Mouse (Mus musculus): ENCODE measurements around the gene Styx. TPM values are rescaled to one million over a fixed set of nuclear protein-coding genes. Genes with fewer than 3 reads are reported as not detected.

The Styx gene
- polyA plus RNA-seq, 1 experiment from 2014 or later, result 64.0 TPM

- H3K9ac ChIP-seq (ENCODE audit: low read depth, low read length), result no peak overlapping the region
- no peak overlapping the region for H3K27ac ChIP-seq (ENCODE audit: low read length)
- 0 out of 2 replicates have a peak, but pooled peaks cover 3% of the 10 kb centered on the region for H3K4me1 ChIP-seq (ENCODE audit: control insufficient read depth, insufficient read depth, low read length)
- 73% methylated on average over 12 of the region's 12 CpGs for WGBS
- H3K27me3 ChIP-seq (ENCODE audit: control insufficient read depth, insufficient read depth, low read depth, low read length), result no peaks in the 10 kb centered on the region
- no peaks in the 10 kb centered on the region for H3K9me3 ChIP-seq (replicated peaks; ENCODE audit: control insufficient read depth, low read length, poor library complexity, severe bottlenecking)
- ATAC-seq, result no peak
- no peak overlapping the region for H3K4me2 ChIP-seq (ENCODE audit: low read length)
- no peaks in the 10 kb centered on the region for H3K36me3 ChIP-seq (ENCODE audit: control insufficient read depth, insufficient read depth, low read length)
- no peak overlapping the region for H3K4me3 ChIP-seq (ENCODE audit: low read depth, low read length)
These were observed 92.1 kb downstream of the Styx start for GRCm38 (mm10) chr14:45442781-45443560.

- no peak overlapping the region for H3K9ac ChIP-seq (ENCODE audit: low read depth, low read length)
- H3K9me3 ChIP-seq (replicated peaks; ENCODE audit: control insufficient read depth, low read length, poor library complexity, severe bottlenecking), result no peaks in the 10 kb centered on the region
- no peak overlapping the region for H3K4me2 ChIP-seq (ENCODE audit: low read length)
- no peak overlapping the region for H3K27ac ChIP-seq (ENCODE audit: low read length)
- 0 out of 2 replicates have a peak, but pooled peaks cover 3% of the 10 kb centered on the region for H3K4me1 ChIP-seq (ENCODE audit: control insufficient read depth, insufficient read depth, low read length)
- H3K4me3 ChIP-seq (ENCODE audit: low read depth, low read length), result no peak overlapping the region
- 44% methylated on average over 7 of the region's 7 CpGs for WGBS
- H3K36me3 ChIP-seq (ENCODE audit: control insufficient read depth, insufficient read depth, low read length), result no peaks in the 10 kb centered on the region
- ATAC-seq, result no peak
- no peaks in the 10 kb centered on the region for H3K27me3 ChIP-seq (ENCODE audit: control insufficient read depth, insufficient read depth, low read depth, low read length)
These were observed 94.0 kb downstream of the Styx start for GRCm38 (mm10) chr14:45444870-45445269.

- H3K4me3 ChIP-seq (ENCODE audit: low read depth, low read length), result no peak overlapping the region
- H3K9ac ChIP-seq (ENCODE audit: low read depth, low read length), result no peak overlapping the region
- H3K9me3 ChIP-seq (replicated peaks; ENCODE audit: control insufficient read depth, low read length, poor library complexity, severe bottlenecking), result no peaks in the 10 kb centered on the region
- 0 out of 2 replicates have a peak, but pooled peaks cover 3% of the 10 kb centered on the region for H3K4me1 ChIP-seq (ENCODE audit: control insufficient read depth, insufficient read depth, low read length)
- H3K36me3 ChIP-seq (ENCODE audit: control insufficient read depth, insufficient read depth, low read length), result no peaks in the 10 kb centered on the region
- ATAC-seq, result no peak
- H3K4me2 ChIP-seq (ENCODE audit: low read length), result no peak overlapping the region
- H3K27me3 ChIP-seq (ENCODE audit: control insufficient read depth, insufficient read depth, low read depth, low read length), result no peaks in the 10 kb centered on the region
- no peak overlapping the region for H3K27ac ChIP-seq (ENCODE audit: low read length)
- 69% methylated on average over 12 of the region's 12 CpGs for WGBS
These were observed 94.6 kb downstream of the Styx start for GRCm38 (mm10) chr14:45445445-45445844.

- Histone ChIP-seq H3K4me3 (ENCODE audit: low read depth, low read length) (no peak overlapping the region), H3K9me3 (replicated peaks; ENCODE audit: control insufficient read depth, low read length, poor library complexity, severe bottlenecking) (no peaks in the 10 kb centered on the region), H3K4me2 (ENCODE audit: low read length) (no peak overlapping the region), H3K9ac (ENCODE audit: low read depth, low read length) (no peak overlapping the region), H3K4me1 (ENCODE audit: control insufficient read depth, insufficient read depth, low read length) (no peaks in the 10 kb centered on the region), H3K27ac (ENCODE audit: low read length) (no peak overlapping the region), H3K27me3 (ENCODE audit: control insufficient read depth, insufficient read depth, low read depth, low read length) (no peaks in the 10 kb centered on the region), H3K36me3 (ENCODE audit: control insufficient read depth, insufficient read depth, low read length) (no peaks in the 10 kb centered on the region)
- ATAC-seq, result no peak
- 80% methylated on average over 3 of the region's 3 CpGs for WGBS
These were observed 95.9 kb downstream of the Styx start for GRCm38 (mm10) chr14:45446777-45447176.

- Histone ChIP-seq H3K4me1 (ENCODE audit: control insufficient read depth, insufficient read depth, low read length) (peaks cover 8% of the 10 kb centered on the region; the same call in 1 of the 2 replicates), H3K9me3 (replicated peaks; ENCODE audit: control insufficient read depth, low read length, poor library complexity, severe bottlenecking) (no peaks in the 10 kb centered on the region), H3K27me3 (ENCODE audit: control insufficient read depth, insufficient read depth, low read depth, low read length) (no peaks in the 10 kb centered on the region), H3K9ac (ENCODE audit: low read depth, low read length) (no peak overlapping the region), H3K4me3 (ENCODE audit: low read depth, low read length) (no peak overlapping the region), H3K4me2 (ENCODE audit: low read length) (no peak overlapping the region), H3K27ac (ENCODE audit: low read length) (no peak overlapping the region), H3K36me3 (ENCODE audit: control insufficient read depth, insufficient read depth, low read length) (no peaks in the 10 kb centered on the region)
- no peak for ATAC-seq
- WGBS, result 25% methylated on average over 2 of the region's 2 CpGs
These were observed 100.2 kb downstream of the Styx start for GRCm38 (mm10) chr14:45451090-45451489.

- H3K4me1 ChIP-seq (ENCODE audit: control insufficient read depth, insufficient read depth, low read length), result peaks cover 11% of the 10 kb centered on the region; the same call in 1 of the 2 replicates
- no peak for ATAC-seq
- 49% methylated on average over 4 of the region's 4 CpGs for WGBS
These were observed 101.3 kb downstream of the Styx start for GRCm38 (mm10) chr14:45452148-45452547.

GRCm38 (mm10) chr14:45452861-45453512, 102.1 kb downstream of the Styx start:
- peaks cover 11% of the 10 kb centered on the region; the same call in 1 of the 2 replicates for H3K4me1 ChIP-seq (ENCODE audit: control insufficient read depth, insufficient read depth, low read length)
- H3K9me3 ChIP-seq (replicated peaks; ENCODE audit: control insufficient read depth, low read length, poor library complexity, severe bottlenecking), result no peaks in the 10 kb centered on the region
- no peak overlapping the region for H3K4me3 ChIP-seq (ENCODE audit: low read depth, low read length)
- WGBS, result 41% methylated on average over 11 of the region's 11 CpGs
- H3K27ac ChIP-seq (ENCODE audit: low read length), result no peak overlapping the region
- H3K27me3 ChIP-seq (ENCODE audit: control insufficient read depth, insufficient read depth, low read depth, low read length), result no peaks in the 10 kb centered on the region
- H3K4me2 ChIP-seq (ENCODE audit: low read length), result no peak overlapping the region
- H3K9ac ChIP-seq (ENCODE audit: low read depth, low read length), result no peak overlapping the region
- ATAC-seq, result no peak
- H3K36me3 ChIP-seq (ENCODE audit: control insufficient read depth, insufficient read depth, low read length), result no peaks in the 10 kb centered on the region

More at GRCm38 (mm10) chr14:45452148-45452547, 101.3 kb downstream of the Styx start:
- Histone ChIP-seq H3K9me3 (replicated peaks; ENCODE audit: control insufficient read depth, low read length, poor library complexity, severe bottlenecking) (no peaks in the 10 kb centered on the region), H3K27ac (ENCODE audit: low read length) (no peak overlapping the region), H3K9ac (ENCODE audit: low read depth, low read length) (no peak overlapping the region), H3K4me2 (ENCODE audit: low read length) (no peak overlapping the region), H3K36me3 (ENCODE audit: control insufficient read depth, insufficient read depth, low read length) (no peaks in the 10 kb centered on the region), H3K27me3 (ENCODE audit: control insufficient read depth, insufficient read depth, low read depth, low read length) (no peaks in the 10 kb centered on the region), H3K4me3 (ENCODE audit: low read depth, low read length) (no peak overlapping the region)

- H3K4me1 ChIP-seq (ENCODE audit: control insufficient read depth, insufficient read depth, low read length), result peaks cover 11% of the 10 kb centered on the region; the same call in 1 of the 2 replicates
- H3K4me2 ChIP-seq (ENCODE audit: low read length), result no peak overlapping the region
- no peak for ATAC-seq
- H3K4me3 ChIP-seq (ENCODE audit: low read depth, low read length), result no peak overlapping the region
- no peaks in the 10 kb centered on the region for H3K36me3 ChIP-seq (ENCODE audit: control insufficient read depth, insufficient read depth, low read length)
- 72% methylated on average over 5 of the region's 5 CpGs for WGBS
- no peaks in the 10 kb centered on the region for H3K9me3 ChIP-seq (replicated peaks; ENCODE audit: control insufficient read depth, low read length, poor library complexity, severe bottlenecking)
- H3K27ac ChIP-seq (ENCODE audit: low read length), result no peak overlapping the region
- H3K9ac ChIP-seq (ENCODE audit: low read depth, low read length), result no peak overlapping the region
- H3K27me3 ChIP-seq (ENCODE audit: control insufficient read depth, insufficient read depth, low read depth, low read length), result no peaks in the 10 kb centered on the region
These were observed 102.8 kb downstream of the Styx start for GRCm38 (mm10) chr14:45453538-45454233.

Measured in midbrain, embryonic 16.5 days (tissue).